Mouse (Mus musculus) testis, postnatal 10 days (tissue): Measurements from ENCODE around the gene 1110004F10Rik.

ENCODE experiments used
- DNase-seq: peaks from one replicate; pipeline ENCODE4 v3.0.0; 2021; ENCODE audit warnings: low spot score

The 1110004F10Rik gene

DNA sequence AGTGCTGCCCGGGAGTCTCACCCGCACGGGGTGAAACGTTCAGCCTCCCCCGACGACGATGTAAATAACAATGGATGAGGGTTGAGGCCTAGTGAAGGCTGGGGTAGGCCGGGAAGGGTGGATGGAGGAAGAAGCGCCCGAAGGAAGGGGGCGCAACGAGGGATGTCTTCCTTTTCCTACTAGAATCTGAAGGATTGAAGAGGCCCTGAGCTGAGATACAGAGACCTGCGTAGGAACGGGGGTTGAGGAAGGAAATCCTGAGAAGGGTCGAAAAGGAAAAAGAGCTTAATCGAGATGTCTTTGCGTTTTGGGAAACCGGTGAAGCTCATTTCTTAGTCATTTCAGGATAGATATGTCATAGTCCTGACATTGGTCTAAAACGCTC lies 54.3 kb downstream of the 1110004F10Rik start:
- no peak for DNase-seq

DNA sequence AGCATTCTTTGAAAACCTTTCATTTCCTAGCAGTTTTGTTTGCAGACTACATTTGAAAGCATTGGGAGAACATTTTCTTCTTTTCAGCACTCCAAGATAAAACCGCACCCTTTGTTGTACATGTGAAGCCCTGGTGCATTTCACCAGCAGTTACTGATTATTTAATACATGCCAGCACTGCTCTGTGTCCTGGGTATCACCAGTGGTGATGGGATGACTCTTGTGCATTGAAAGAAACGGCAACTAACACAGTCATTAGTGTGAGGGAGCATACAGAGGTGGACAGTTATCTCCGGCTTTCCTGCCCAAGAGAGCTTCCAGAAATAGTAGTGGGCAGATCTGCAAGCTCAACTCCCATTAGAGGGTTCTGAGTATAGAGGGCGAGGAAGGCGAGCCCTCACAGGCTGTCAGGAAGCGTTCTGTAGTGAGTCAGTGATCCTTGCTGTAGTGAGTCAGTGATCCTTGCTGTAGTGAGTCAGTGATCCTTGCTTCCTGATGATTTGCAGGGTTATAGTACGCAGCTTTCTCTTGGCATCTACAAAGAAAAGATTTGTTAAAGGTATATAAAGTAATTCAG lies 60.8 kb downstream of the 1110004F10Rik start:
- DNase-seq = no peak

DNA sequence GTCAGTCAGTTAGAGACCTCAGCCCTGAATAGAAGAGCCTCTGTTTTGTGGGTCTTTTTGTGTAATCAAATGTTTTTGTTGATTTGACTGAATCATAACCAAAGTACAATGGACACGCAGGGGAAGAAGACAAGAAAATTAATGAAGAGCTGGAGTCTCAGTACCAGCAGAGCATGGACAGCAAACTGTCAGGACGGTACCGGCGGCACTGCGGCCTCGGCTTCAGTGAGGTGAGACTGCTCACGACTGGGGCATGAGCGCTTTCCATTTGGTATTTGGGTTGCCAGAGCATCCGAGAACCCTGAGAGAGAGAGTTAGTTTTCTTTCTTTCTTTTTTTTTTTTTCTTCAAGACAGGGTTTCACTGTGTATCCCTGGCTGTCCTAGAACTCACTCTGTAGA lies 63.9 kb downstream of the 1110004F10Rik start:
- DNase-seq = no peak

DNA sequence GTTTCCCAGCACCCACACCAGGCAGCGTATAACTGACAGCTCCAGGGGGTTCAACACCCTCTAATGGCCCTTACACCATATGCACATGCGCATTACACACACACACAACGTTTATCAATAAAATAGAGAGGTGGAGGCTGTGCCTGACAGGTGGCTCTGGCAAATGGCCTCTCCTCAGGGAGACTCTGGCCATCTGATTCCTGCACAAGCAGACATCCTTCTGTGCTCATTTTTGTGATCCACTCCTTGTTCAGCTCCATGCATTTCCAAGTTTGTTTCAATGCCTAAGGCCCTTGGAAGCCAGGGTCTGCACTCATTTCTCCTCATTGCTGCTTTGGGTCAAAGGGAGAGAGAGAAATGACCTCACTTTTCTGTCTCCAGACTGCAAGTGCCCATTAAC lies 71.5 kb downstream of the 1110004F10Rik start:
- no peak for DNase-seq

DNA sequence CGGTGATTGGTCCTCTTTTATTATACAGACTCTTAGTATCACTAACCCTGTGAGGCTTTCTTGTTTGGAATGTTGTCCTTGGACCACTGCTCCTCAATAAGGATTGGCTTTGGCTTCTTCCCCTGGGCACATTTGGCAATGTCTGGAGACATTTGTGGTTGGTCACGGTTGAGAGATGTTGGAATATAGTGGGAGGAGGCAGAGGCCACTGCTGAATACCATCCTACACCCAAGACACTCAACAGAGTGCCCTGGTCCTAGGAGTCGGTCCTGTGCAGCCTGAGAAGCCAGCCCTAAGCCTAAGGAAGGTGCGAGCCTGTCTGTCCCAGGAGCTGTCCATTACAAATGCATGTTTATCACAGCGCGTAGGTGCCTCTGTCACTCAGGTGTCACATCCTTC lies 72.3 kb downstream of the 1110004F10Rik start:
- peak; percentile 26 for DNase-seq

GRCm38 (mm10) chr7:116115216-116115930 lies 76.2 kb downstream of the 1110004F10Rik start:
- peak; percentile 31 for DNase-seq

- DNase-seq = no peak
Measured at GRCm38 (mm10) chr7:116115991-116116390, 76.8 kb downstream of the 1110004F10Rik start.

DNA sequence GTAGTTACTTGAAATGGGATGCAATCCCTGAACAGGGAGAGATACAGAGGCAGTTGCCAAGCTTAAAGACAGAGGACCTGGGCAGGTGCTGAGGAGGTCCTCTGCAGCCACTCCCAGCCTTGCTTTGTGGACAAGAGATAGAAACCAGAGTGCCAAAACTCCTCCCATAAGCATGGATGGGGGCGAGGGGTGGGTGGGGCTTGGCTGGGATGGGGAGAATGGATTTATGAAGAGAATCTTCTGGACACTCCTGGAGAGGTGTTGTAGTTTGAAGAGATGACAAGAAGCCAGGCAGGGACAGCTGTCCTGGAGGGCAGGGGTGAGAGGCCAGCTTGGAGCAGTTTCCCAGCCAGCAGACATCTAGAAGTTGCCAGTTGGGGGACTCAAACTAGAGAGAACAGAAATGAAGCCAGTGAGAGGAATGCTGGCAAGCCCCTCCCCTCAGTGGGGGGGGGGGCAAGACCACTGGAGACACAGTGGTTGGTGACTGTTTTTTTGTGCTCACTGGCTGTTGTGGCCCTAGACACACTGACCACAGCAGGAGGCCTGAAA lies 80.2 kb downstream of the 1110004F10Rik start:
- DNase-seq = peak; percentile 35

GRCm38 (mm10) chr7:116120737-116121136 lies 81.5 kb downstream of the 1110004F10Rik start:
- DNase-seq = peak; percentile 32

GRCm38 (mm10) chr7:116121202-116121601 lies 82.0 kb downstream of the 1110004F10Rik start:
- DNase-seq = no peak

GRCm38 (mm10) chr7:116122981-116123596 lies 83.9 kb downstream of the 1110004F10Rik start:
- no peak for DNase-seq

DNA sequence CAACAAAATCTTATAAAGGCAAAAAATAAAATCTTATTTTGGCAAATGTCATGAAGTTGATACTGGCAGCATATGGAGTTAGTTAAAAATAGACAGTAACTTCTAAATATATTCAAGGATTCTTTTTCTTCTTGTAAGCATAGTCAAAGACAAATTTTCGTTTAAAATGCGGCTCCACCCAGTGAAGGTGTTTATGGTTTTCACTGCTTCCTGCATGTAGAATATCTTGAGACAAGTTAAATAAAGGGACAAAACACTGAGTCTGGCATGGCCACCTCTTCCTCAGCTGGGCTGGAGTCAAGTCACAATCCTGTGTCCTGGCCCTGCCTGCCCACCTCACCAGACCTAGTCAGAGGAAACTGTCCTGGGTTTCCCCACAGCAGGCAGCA lies 84.4 kb downstream of the 1110004F10Rik start:
- DNase-seq = no peak

DNA sequence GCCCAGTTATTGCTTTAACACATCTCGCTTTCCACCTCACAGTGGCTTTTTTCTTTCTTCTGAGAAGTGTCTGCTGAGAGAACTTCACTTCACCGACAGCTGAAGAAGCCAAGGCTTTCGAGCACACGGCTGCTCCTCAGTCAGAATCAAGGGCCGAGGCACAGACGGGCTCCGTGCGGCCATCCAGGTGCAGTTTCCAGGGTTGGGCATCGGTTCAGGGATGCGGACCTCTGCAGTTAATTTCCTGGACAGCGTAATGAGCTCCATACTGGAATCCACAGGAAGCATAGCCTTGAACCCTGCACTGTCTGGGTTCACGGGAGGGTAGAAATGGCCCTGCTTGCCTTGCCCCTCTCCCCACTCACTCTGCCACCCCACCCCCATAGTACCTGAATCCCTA lies 84.9 kb downstream of the 1110004F10Rik start:
- no peak for DNase-seq

DNA sequence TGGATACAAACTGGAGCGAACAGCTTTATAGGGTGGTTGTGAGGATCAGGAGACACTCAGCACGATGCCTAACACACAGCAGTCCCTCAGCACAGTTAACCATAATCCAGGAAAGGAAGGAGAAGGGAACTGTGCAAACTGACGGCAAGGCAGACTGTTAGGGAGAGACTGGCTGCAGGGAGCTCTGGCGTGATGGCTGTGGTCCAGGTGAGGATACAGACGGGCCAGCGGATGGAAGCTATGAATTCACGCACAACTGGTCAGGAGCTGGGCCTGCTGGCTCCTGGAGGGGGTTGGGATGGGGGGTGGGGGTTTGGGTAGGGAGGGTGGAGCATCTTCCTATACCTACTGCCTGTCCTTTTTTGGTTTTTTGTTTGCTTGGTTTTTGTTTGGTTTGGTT lies 86.5 kb downstream of the 1110004F10Rik start:
- no peak for DNase-seq

GRCm38 (mm10) chr7:116127052-116127451 lies 87.9 kb downstream of the 1110004F10Rik start:
- no peak for DNase-seq

DNA sequence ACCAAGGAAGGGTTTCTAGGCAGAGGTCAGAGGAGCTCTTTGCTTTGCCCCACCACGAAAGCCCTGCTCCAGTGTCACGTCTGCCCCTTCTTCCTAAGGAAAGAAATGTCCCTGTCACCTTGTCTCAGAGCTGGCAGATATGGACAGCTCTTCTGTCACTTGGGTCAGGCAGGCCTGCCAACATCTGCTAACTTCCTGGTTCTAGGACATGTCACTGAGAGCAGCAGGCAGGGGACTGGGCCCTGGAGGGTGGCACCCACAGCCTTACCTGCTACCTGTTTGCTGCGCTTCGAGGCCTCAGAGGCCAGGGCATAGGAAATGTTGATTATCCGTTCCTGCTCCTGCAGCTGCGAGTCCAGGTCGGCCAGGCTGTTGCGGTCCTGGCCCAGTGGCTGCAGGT lies 89.1 kb downstream of the 1110004F10Rik start:
- DNase-seq = no peak

DNA sequence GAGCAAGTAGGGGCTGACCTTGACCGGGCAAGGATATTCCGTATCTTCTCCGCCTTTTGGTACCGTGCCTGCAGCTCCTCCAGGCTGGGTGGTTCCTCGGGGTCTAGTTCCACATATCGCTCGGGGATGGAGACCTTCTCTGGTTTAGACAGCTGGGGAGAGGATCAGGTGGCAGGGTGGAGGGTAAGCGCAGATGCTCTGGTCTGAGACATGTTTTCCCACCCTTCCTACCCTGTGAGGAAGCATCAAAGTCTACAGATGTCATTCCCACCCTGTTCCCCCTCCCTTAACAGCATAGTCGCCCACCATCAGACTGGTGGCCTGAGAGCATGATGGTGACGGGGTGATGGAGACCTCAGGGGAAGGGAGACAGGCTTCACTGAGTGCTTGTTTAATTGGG lies 90.2 kb downstream of the 1110004F10Rik start:
- no peak for DNase-seq

GRCm38 (mm10) chr7:116131390-116131789 lies 92.2 kb downstream of the 1110004F10Rik start:
- no peak for DNase-seq

DNA sequence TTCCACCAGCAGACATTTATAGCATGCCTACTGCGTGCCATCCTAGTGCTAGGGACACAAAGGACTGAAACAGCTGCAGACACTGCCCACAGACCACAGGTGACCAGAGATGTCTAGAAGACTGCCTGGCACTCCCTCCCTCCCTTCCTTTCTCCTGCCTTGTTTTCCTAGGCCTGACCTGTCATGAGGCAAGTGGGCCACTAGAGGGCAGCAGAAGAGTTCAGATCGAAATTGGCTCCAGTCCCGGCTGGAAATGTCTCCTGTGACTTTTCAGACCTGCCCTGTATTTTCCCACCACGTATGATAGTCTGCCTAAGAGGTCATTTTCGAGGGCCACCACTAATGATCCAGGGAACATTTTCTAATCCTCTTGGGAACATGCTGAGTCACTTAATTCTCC lies 92.9 kb downstream of the 1110004F10Rik start:
- peak; percentile 90 for DNase-seq

- DNase-seq = peak; percentile 58
Measured at GRCm38 (mm10) chr7:116134413-116135292, 95.5 kb downstream of the 1110004F10Rik start.

- no peak for DNase-seq
Measured at GRCm38 (mm10) chr7:116137149-116137548, 98.0 kb downstream of the 1110004F10Rik start.

- DNase-seq = no peak
Measured at GRCm38 (mm10) chr7:116137671-116138070, 98.5 kb downstream of the 1110004F10Rik start.
